Mouse (Mus musculus) ES-Bruce4 (cell line): ENCODE measurements around the gene Usp9y. TPM values are rescaled to one million over a fixed set of nuclear protein-coding genes. Genes with fewer than 3 reads are reported as not detected.

Experiments used
- H3K27ac ChIP-seq: 2 replicates; pipeline ENCODE4 v1.5.1; 2012; ENCODE audit warnings: low read length, inconsistent platforms; ENCODE audit not compliant: insufficient read depth
- H3K27me3 ChIP-seq: 2 replicates; pipeline ENCODE4 v1.6.1; 2012; ENCODE audit warnings: mild to moderate bottlenecking, low read length, inconsistent platforms; ENCODE audit not compliant: control insufficient read depth, poor library complexity, insufficient read depth, severe bottlenecking
- H3K36me3 ChIP-seq: 2 replicates; pipeline ENCODE4 v1.6.1; 2012; ENCODE audit warnings: inconsistent platforms, mild to moderate bottlenecking, low read length, moderate library complexity; ENCODE audit not compliant: control insufficient read depth, poor library complexity, insufficient read depth, severe bottlenecking
- H3K4me1 ChIP-seq: one replicate; pipeline ENCODE4 v1.8.1; 2011; ENCODE audit warnings: low read length; ENCODE audit not compliant: control insufficient read depth, insufficient read depth
- H3K4me3 ChIP-seq: 2 replicates; pipeline ENCODE4 v1.5.1; 2011; ENCODE audit warnings: low read depth, mild to moderate bottlenecking, low read length
- H3K9ac ChIP-seq: 2 replicates; pipeline ENCODE4 v1.6.1; 2012; ENCODE audit warnings: low read depth, mild to moderate bottlenecking, inconsistent platforms; ENCODE audit not compliant: poor library complexity, severe bottlenecking
- H3K9me3 ChIP-seq: replicated peaks from 2 replicates; pipeline ENCODE4 v1.6.1; 2012; ENCODE audit warnings: mild to moderate bottlenecking, low read length, inconsistent platforms; ENCODE audit not compliant: control insufficient read depth, poor library complexity, insufficient read depth, severe bottlenecking
- CTCF ChIP-seq: IDR thresholded peaks from one replicate; pipeline ENCODE4 v1.8.1; 2011; ENCODE audit warnings: low read depth, low read length
- EP300 ChIP-seq: IDR thresholded peaks from 2 replicates; pipeline ENCODE4 v1.6.1; 2011; ENCODE audit warnings: low read depth, low read length; ENCODE audit not compliant: insufficient read depth
- POLR2A ChIP-seq: IDR thresholded peaks from one replicate; pipeline ENCODE4 v1.8.1; 2011; ENCODE audit warnings: low read length; ENCODE audit not compliant: insufficient read depth
- polyA plus RNA-seq: library from polyadenylated mRNA; stranded (reverse); fragments of >200 nt; gene quantifications from 2 replicates; pipeline ENCODE4 v1.2.4, GENCODE M21; 2011; ENCODE audit warnings: low read depth; ENCODE audit not compliant: missing spikeins, insufficient read depth, insufficient read length

The Usp9y gene
- not detected in 2 replicates for polyA plus RNA-seq

DNA sequence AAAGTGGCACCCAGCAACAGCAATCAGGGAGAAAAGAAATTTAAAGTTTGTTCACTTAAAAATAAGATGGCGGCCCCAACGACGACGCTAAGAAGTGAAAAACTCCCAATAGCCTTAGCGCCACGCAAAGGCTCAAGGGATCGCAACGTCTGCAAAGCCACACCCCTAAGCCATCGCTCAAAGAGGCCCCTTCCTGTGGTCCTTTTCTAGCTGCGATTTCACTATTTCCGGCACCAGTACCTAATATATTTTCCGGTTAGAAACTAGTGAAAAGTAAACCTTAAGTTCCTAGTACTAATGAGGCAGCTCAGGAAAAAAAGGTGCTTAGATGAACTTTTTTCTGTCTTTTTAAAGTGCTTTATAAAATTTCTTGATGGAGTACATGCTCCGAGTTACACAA lies at the start of gene Usp9y:
Gene Usp9y, minus strand, starts transcription at position 101 of the 400 bp plus-strand sequence.
- H3K9ac ChIP-seq = no peak within 1 kb of the TSS
- no peak for TF ChIP-seq CTCF
- TF ChIP-seq POLR2A = no peak
- no peak for TF ChIP-seq EP300
- H3K36me3 ChIP-seq = no peaks in the 10 kb centered on the region
- H3K4me1 ChIP-seq = no peaks in the 10 kb centered on the region
- H3K27ac ChIP-seq = no peak within 1 kb of the TSS
- H3K4me3 ChIP-seq = no peak within 1 kb of the TSS
- H3K9me3 ChIP-seq = no peaks in the 10 kb centered on the region
- no peaks in the 10 kb centered on the region for H3K27me3 ChIP-seq

DNA sequence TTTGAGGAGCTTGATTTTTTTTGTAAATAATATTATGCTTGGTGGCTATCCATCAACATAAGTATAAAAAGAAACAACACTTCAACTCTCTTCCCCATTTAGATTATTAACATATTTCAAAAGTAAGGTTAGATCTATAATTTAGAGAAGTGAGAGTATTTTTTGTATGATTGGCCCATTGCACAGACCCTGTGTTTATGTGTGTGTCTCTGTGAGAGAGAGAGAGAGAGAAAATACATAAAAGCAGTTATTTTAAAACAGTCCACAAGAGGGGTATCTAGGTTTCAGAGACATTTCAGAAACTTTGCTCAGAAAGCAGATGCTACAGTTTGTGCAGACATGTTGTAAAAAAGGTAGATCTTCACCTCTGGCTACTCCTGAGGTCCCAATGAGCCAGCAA lies 165.9 kb downstream of the Usp9y start:
- no peaks in the 10 kb centered on the region for H3K9me3 ChIP-seq
- no peak overlapping the region for H3K27ac ChIP-seq
- no peaks in the 10 kb centered on the region for H3K36me3 ChIP-seq
- TF ChIP-seq POLR2A (no peak), EP300 (no peak), CTCF (no peak)
- no peak overlapping the region for H3K4me3 ChIP-seq
- H3K4me1 ChIP-seq = no peaks in the 10 kb centered on the region
- H3K27me3 ChIP-seq = no peaks in the 10 kb centered on the region
- no peak overlapping the region for H3K9ac ChIP-seq

DNA sequence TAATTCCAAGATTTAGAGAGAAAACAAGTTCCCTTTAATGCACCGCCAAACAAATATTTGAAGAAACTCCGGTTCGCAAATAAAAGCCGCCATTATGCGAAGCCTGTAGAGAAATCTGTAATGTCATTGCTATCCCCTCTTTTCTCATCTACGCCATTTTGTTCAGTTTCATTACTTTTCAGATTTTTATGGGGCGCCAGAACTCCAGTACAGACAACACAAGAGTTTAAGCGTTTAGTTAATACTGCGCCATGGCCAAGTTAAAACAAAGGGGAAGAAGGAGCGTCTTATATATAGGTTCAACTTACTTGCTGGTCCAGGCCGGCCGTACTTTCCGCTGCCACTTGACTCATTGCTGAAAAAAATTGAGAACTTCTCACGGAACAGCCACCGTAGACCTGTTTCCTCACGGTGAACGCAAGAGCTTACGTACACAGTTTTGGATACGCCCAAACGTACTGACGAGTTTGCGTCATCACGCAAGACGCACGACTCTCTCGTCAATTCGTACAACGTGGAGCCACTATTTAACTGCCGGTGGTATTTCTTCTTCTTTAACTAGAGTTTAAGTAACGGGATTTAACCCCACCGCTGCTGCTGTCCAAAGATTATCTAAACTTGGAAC lies 173.3 kb downstream of the Usp9y start, which contains the start of gene Ddx3y:
Gene Ddx3y, minus strand, starts transcription at position 459 of the 625 bp plus-strand sequence.
- no peak for TF ChIP-seq EP300
- no peak for TF ChIP-seq CTCF

DNA sequence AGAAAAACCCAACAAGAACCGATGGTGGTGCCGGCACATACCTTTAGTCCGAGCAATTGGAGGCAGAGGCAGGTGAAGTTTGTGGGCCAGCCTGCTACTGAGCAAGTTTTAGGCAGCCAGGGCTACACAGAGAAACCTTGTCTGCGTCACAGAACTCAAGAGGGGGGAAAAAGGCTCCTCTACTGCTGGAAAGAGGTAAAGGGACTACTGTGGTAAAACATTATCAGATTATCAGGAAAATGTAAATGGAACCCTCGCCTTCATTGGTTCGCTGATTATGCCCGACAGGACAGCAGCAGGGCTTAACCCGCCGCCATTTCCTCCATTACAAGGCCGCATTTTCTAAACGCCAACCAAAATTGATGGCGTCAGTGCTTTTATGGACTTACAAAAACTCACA lies 173.8 kb downstream of the Usp9y start:
- no peaks in the 10 kb centered on the region for H3K36me3 ChIP-seq
- no peak overlapping the region for H3K4me3 ChIP-seq
- H3K9ac ChIP-seq = no peak overlapping the region
- TF ChIP-seq EP300 = no peak
- no peak for TF ChIP-seq POLR2A
- no peak for TF ChIP-seq CTCF
- H3K27me3 ChIP-seq = no peaks in the 10 kb centered on the region
- H3K27ac ChIP-seq = no peak overlapping the region
- no peaks in the 10 kb centered on the region for H3K9me3 ChIP-seq
- no peaks in the 10 kb centered on the region for H3K4me1 ChIP-seq

More for the DNA sequence above, 173.3 kb downstream of the Usp9y start, which contains the start of gene Ddx3y:
- no peaks in the 10 kb centered on the region for H3K9me3 ChIP-seq
- no peaks in the 10 kb centered on the region for H3K4me1 ChIP-seq
- no peak within 1 kb of the TSS for H3K9ac ChIP-seq
- H3K4me3 ChIP-seq = no peak within 1 kb of the TSS
- no peaks in the 10 kb centered on the region for H3K36me3 ChIP-seq
- no peak within 1 kb of the TSS for H3K27ac ChIP-seq
- no peaks in the 10 kb centered on the region for H3K27me3 ChIP-seq

Other genes with a start within 250 kb of the Usp9y start
- gene Uty, start 214.0 kb downstream of the Usp9y start, polyA plus RNA-seq = 5.6 and 5.8 TPM in 2 replicates
- 2.7 and 3.8 TPM in 2 replicates for gene Ddx3y, start 173.2 kb downstream of the Usp9y start, polyA plus RNA-seq